Mouse (Mus musculus) A20 (cell line): ENCODE results near the gene Ift22.

Experiments used
- DNase-seq: peaks from one replicate; pipeline ENCODE4 v3.0.0-alpha.2; 2011; ENCODE audit warnings: low read depth, low spot score

Ift22 gene

GRCm38 (mm10) chr5:136945084-136945483, 37.1 kb downstream of the Ift22 start:
- DNase-seq = no peak

DNA sequence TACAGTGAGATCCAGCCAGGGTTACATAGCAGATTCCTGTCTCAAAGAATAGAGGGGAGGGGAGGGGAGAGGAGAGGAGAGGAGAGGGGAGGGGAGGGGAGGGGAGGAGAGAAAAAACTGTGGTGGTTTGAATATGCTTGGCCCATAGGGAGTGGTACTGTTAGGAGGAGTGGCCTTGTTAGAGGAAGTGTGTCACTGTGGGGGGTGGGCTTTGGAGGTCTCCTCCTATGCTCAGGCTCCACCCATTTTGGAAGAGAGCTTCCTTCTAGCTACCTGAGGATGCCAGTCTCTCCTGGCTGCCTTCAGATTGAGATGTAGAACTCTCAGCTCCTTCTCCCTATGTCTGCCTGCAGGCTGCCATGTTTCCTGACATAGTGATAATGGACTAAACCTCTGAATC, 39.9 kb downstream of the Ift22 start:
- no peak for DNase-seq

- DNase-seq = peak; percentile 75
Measured at GRCm38 (mm10) chr5:136949551-136950336, 41.8 kb downstream of the Ift22 start.

DNA sequence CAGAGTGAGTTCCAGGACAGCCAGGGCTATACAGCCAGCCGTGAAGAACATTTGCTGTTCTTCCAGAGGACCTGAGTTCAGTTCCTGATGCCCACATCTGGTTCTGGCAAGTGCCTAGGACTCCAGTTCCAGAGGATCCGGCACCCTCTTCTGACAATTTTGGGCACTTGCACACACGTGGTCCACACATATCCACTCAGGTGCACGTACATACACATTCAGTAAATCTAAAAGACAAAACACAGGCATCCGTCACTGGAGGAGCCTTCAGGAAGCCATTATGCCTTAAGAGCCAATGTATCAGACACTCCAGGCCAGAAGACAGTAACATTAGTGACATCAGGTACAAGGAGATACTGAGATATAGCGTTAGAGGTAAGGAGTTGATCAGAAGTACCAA, 42.6 kb downstream of the Ift22 start:
- no peak for DNase-seq

- DNase-seq = no peak
Measured at GRCm38 (mm10) chr5:136952153-136952552, 44.2 kb downstream of the Ift22 start.

DNA sequence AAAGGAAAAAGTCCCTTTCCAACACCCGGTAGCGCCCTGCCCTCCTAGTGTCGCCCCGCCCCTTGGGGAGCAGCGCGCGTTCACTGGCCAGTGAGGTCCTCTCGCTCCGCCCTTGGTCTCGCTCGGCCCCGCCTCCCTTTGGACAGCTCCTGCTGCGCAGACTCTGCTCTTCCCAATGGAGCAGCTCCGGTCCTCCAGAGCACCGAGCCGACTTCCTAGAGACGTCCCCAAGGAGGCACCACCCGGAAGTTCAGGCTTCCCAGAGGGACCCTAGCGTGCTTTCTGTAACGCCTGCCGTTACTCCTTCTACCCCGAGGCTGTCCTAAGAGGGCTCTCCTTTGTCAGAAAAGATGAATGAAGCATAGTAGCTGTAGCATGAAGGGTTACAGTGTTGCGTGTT, 45.1 kb downstream of the Ift22 start, which contains the start of gene Fis1:
Gene Fis1, plus strand, starts transcription at position 261 of the 400 bp plus-strand sequence.
- DNase-seq = peak; percentile 95

DNA sequence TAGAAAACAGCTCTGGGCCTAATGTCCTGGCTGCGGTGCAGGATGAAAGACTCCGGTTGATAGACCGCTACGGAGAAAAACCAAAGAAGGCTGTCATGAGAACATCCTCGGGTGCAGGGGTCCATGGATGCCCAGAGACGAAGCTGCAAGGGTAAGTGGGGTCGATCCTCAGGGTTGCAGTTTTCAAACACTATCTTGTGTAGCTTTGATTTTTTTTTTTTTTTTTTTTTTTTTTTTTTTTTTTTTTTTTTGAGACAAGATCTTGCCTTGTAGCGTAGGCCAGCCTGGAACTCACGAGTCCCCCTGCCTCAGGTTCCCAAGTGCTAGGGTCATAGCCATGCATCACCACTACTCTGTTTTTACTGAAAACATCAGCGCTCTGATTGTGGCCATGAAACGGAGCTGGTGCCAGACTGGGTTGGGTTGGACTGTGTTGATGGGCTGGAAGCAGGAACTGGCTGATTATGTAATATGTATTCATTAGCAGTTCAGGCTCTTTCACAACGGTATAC, 45.5 kb downstream of the Ift22 start:
- no peak for DNase-seq

DNA sequence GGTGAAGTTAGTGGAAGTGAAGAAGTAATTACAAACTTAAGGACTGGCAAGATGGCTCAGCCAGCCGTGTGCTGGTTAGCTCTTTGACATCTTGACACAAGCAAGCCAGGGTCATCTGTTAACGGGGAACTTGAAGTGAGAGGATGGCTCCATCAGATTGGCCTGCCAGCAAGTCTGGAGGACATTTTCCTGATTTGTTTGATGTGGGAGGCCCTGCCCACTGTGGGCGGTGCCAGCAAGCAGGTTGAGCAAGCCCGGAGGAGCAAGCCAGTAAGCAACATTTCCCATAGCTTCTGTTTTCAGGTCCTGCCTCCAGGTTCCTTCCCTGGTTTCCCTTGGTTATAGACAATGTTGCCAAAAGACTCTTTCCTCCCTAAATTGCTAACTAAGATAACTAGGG, 47.7 kb downstream of the Ift22 start:
- no peak for DNase-seq

DNA sequence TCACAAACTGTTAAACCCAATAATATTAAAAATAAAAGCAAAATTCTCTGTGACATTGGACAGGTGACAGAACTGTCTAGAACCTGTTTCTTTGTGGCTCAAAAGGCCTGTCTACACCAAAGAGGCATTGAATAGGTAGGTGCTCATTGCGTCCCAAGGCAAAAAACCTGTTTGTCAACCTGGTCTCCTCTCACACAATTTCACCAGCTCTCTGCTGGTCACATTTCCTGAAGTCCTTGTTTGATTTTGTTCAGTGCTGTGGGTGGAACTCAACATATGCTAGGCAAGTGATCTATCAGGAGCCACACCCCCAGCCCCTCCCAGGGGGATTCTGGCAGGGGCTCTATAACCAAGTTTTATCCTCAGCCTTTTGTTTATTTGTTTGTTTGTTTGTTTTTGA, 49.3 kb downstream of the Ift22 start:
- no peak for DNase-seq

DNA sequence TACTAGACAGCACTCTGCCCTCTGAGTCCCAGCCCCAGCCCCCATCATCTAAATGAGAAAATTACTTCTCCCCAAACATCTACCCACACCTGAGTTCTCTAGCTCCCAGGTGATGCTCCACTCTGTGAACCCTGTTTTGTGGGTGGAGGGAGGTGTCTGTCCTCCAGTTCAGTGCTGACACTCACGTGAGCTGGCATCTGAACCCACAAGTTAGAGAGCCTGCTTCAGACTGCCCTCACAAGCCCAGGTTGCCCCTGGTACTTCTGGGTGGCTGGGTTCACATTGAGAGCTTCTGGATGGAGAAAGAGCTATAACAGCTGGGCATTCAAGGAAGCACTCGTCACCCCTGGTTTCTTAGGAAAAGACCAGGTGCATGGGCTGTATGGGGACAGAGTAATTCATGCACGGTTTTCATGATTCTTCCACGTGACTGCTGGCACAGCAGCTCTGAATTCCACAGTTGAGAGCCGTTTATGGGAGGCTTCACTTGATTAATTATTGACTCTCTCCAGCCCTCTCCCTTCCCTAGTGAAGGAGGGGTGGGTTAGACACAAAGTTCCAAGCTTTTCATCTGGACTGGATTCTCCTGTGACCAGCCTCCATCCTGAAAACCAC, 51.1 kb downstream of the Ift22 start:
- no peak for DNase-seq

DNA sequence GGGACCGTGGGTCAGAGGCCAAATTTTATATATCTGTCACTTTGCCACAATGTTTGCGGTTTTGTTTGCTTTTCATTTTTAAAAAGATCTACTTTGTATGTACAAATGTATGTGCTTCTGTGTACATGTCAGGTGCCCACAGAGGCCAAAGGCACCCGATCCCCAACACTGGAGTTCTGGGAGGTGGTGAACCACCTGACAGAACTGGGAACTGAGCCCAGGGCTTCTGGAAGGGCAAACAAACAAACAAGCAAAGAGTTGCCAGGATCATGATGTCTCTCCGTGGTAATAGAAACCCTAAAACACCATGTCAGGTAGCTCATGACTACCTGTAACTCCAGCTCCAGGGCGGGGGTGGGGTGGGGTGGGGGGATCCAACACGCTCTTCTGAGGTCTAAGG, 52.1 kb downstream of the Ift22 start:
- DNase-seq = no peak

- DNase-seq = no peak
Measured at GRCm38 (mm10) chr5:136961334-136961982, 53.5 kb downstream of the Ift22 start.

GRCm38 (mm10) chr5:136961983-136962461, 54.1 kb downstream of the Ift22 start:
- DNase-seq = peak; percentile 96

DNA sequence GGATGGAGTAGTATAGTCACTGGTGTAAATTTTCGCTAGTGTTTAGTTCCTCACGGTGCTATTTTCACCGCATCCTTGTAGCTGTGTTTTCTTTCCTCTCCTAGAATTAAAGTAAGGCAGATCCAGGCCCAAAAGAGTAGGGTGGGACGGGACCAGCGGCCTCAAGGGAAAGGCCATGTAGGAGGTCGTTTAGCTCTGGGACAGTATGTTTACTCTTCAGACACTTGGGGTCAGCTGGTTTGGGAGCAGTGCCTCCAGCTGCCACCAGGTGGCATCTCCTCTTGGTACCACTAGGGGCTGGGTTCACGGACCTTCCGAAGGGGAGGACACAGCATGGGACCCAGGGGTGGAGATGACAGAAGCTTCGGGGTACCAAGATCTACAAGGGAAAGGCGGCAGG, 54.6 kb downstream of the Ift22 start:
- DNase-seq = peak; percentile 86

DNA sequence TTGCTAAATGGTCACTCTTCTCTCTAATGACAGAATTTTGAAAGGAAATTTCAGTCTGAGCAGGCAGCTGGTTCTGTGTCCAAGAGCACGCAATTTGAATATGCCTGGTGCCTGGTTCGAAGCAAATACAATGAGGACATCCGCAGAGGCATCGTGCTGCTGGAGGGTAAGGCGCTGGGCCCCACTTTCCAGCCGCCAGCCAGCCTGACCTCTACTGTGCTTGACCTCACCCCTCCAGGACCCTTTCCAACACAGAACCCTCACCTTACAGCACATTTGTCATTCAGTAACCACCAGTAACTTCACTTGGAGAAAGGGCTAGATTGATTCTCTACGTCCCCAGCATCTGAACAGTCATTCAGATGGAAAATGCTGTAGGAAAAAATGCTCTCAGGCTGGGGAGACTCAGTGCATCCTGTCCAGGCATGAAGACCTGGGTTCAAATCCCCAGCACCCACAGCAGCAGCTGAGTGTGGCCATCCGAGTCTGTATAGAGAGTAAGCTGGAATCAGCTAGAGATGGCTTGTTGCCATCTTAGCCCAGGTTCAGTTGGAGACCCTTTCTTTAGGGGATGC, 55.1 kb downstream of the Ift22 start:
- no peak for DNase-seq
